Mouse (Mus musculus): ENCODE results near the gene Pomp.

GRCm38 (mm10) chr5:147898254-147898653 lies 38.0 kb downstream of the Pomp start:
- TF ChIP-seq CTCF (IDR thresholded peaks at IDR 0.05): no peak
- TF ChIP-seq EP300 (IDR thresholded peaks at IDR 0.05): no peak
